Mouse (Mus musculus) megakaryocyte, embryonic 14.5 days (primary cell): Measurements from ENCODE around the gene Itga9.

Source experiments
- FLI1 ChIP-seq: IDR thresholded peaks from 2 replicates; pipeline ENCODE4 v1.6.1; 2012; ENCODE audit warnings: low read length, inconsistent platforms, mixed read lengths
- GATA1 ChIP-seq: IDR thresholded peaks from 3 replicates; pipeline ENCODE4 v1.6.1; 2012; ENCODE audit warnings: mixed read lengths, low read length, inconsistent platforms, borderline replicate concordance

GRCm38 (mm10) chr9:118589249-118589648, 17.2 kb upstream of the Itga9 start:
- TF ChIP-seq GATA1 = no peak
- no peak for TF ChIP-seq FLI1
